Mouse (Mus musculus): ENCODE measurements around the gene Wdr95. TPM values are rescaled to one million over a fixed set of nuclear protein-coding genes. Genes with fewer than 3 reads are reported as not detected.

Wdr95 gene
- total and polyA plus RNA-seq, 3 experiments: not detected

- Histone ChIP-seq H3K9me3 (replicated peaks; ENCODE audit: insufficient read depth, low read length) (no peaks in the 10 kb centered on the region), H3K36me3 (ENCODE audit: control insufficient read depth in 1 of 2, insufficient read depth in 2 of 2, low read length in 2 of 2) (no peaks in the 10 kb centered on the region), H3K27ac (ENCODE audit: control insufficient read depth, low read depth, low read length) (no peak overlapping the region), H3K79me2 (ENCODE audit: control insufficient read depth, insufficient read depth, low read length, poor library complexity) (no peaks in the 10 kb centered on the region), H3K4me1 (ENCODE audit: control insufficient read depth in 1 of 2, insufficient read depth in 2 of 2, low read length in 2 of 2) (no peaks in the 10 kb centered on the region), H3K4me3 (ENCODE audit: control insufficient read depth in 1 of 2, insufficient read depth in 1 of 2, low read depth in 2 of 2, low read length in 2 of 2) (no peak overlapping the region), H3K27me3 (ENCODE audit: control insufficient read depth in 1 of 2, insufficient read depth in 2 of 2, low read length in 2 of 2) (peaks cover 0 to 2% of the 10 kb centered on the region in 2 experiments; a peak in 1 of 4 replicates), H3K9ac (ENCODE audit: control insufficient read depth, low read depth, low read length, poor library complexity, severe bottlenecking) (no peak overlapping the region)
- TF ChIP-seq ZMIZ1 (IDR thresholded peaks at IDR 0.05; ENCODE audit: low read depth, low read length) (no peak), MAX (IDR thresholded peaks at IDR 0.05; ENCODE audit: low read length) (no peak), RCOR1 (IDR thresholded peaks at IDR 0.05; ENCODE audit: low read depth, low read length) (no peak), TBP (IDR thresholded peaks at IDR 0.05; ENCODE audit: low read depth, low read length) (no peak), MYB (IDR thresholded peaks at IDR 0.05; ENCODE audit: low read depth, low read length) (no peak), CTCF (IDR thresholded peaks at IDR 0.05 in 2 of 3, conservative IDR thresholded peaks at IDR 0.05 in 1 of 3; ENCODE audit: control insufficient read depth in 1 of 3, insufficient read depth in 1 of 3, low read depth in 2 of 3, low read length in 3 of 3, poor library complexity in 1 of 3, severe bottlenecking in 1 of 3) (no peak)
- no peak for DNase-seq (ENCODE audit: low read depth, low spot score)
Measured at GRCm38 (mm10) chr5:149496401-149497066, 31.9 kb upstream of the Wdr95 start.

GRCm38 (mm10) chr5:149499936-149500335 is 28.5 kb upstream of the Wdr95 start:
- Histone ChIP-seq H3K27me3 (ENCODE audit: control insufficient read depth in 1 of 2, insufficient read depth in 2 of 2, low read length in 2 of 2) (peaks cover 0 to 2% of the 10 kb centered on the region in 2 experiments; a peak in 1 of 4 replicates), H3K4me3 (ENCODE audit: control insufficient read depth in 1 of 2, insufficient read depth in 1 of 2, low read depth in 2 of 2, low read length in 2 of 2) (no peak overlapping the region), H3K9ac (ENCODE audit: control insufficient read depth, low read depth, low read length, poor library complexity, severe bottlenecking) (no peak overlapping the region), H3K9me3 (replicated peaks; ENCODE audit: insufficient read depth, low read length) (no peaks in the 10 kb centered on the region), H3K36me3 (ENCODE audit: control insufficient read depth in 1 of 2, insufficient read depth in 2 of 2, low read length in 2 of 2) (no peaks in the 10 kb centered on the region), H3K4me1 (ENCODE audit: control insufficient read depth in 1 of 2, insufficient read depth in 2 of 2, low read length in 2 of 2) (no peaks in the 10 kb centered on the region), H3K27ac (ENCODE audit: control insufficient read depth, low read depth, low read length) (no peak overlapping the region), H3K79me2 (ENCODE audit: control insufficient read depth, insufficient read depth, low read length, poor library complexity) (no peaks in the 10 kb centered on the region)
- TF ChIP-seq NELFE (IDR thresholded peaks at IDR 0.05; ENCODE audit: low read depth, low read length): no peak
- no peak for TF ChIP-seq USF2 (IDR thresholded peaks at IDR 0.05; ENCODE audit: borderline replicate concordance in 1 of 2, insufficient read depth in 1 of 2, low read depth in 1 of 2, low read length in 2 of 2)
- no peak for TF ChIP-seq TAL1 (IDR thresholded peaks at IDR 0.05; ENCODE audit: low read length)
- no peak for TF ChIP-seq HCFC1 (IDR thresholded peaks at IDR 0.05; ENCODE audit: low read depth, low read length)
- no peak for TF ChIP-seq CHD1 (IDR thresholded peaks at IDR 0.05; ENCODE audit: low read depth, low read length)
- no peak for TF ChIP-seq NRF1 (IDR thresholded peaks at IDR 0.05; ENCODE audit: insufficient read depth, low read depth, low read length, poor library complexity, severe bottlenecking)
- no peak for TF ChIP-seq MEF2A (IDR thresholded peaks at IDR 0.05; ENCODE audit: extremely low read depth, insufficient replicate concordance, low read depth, low read length, poor library complexity, severe bottlenecking)
- no peak for TF ChIP-seq SIN3A (IDR thresholded peaks at IDR 0.05; ENCODE audit: low read length)
- TF ChIP-seq MXI1 (IDR thresholded peaks at IDR 0.05; ENCODE audit: low read depth, low read length): no peak
- TF ChIP-seq RCOR1 (IDR thresholded peaks at IDR 0.05; ENCODE audit: low read depth, low read length): no peak
- no peak for TF ChIP-seq EP300 (IDR thresholded peaks at IDR 0.05; ENCODE audit: low read depth in 1 of 2, low read length in 2 of 2)
- no peak for TF ChIP-seq RAD21 (IDR thresholded peaks at IDR 0.05; ENCODE audit: low read depth, low read length)
- no peak for TF ChIP-seq MYB (IDR thresholded peaks at IDR 0.05; ENCODE audit: low read depth, low read length)
- no peak for TF ChIP-seq POLR2AphosphoS5 (IDR thresholded peaks at IDR 0.05; ENCODE audit: borderline replicate concordance, low read depth, low read length)
- no peak for TF ChIP-seq ZKSCAN1 (IDR thresholded peaks at IDR 0.05; ENCODE audit: low read depth, low read length)
- no peak for TF ChIP-seq CHD2 (IDR thresholded peaks at IDR 0.05; ENCODE audit: low read length)
- DNase-seq (ENCODE audit: low read depth, low spot score): no peak

Data from MEL (cell line).